Mouse (Mus musculus): ENCODE measurements around the gene S100a16. TPM values are rescaled to one million over a fixed set of nuclear protein-coding genes. Genes with fewer than 3 reads are reported as not detected.
A peak's percentile ranks its signal among the peaks of the same experiment; 100 is the strongest.

The S100a16 gene
- polyA plus RNA-seq (2012; rRNA removed): 116 and 134 TPM in 2 replicates

DNA sequence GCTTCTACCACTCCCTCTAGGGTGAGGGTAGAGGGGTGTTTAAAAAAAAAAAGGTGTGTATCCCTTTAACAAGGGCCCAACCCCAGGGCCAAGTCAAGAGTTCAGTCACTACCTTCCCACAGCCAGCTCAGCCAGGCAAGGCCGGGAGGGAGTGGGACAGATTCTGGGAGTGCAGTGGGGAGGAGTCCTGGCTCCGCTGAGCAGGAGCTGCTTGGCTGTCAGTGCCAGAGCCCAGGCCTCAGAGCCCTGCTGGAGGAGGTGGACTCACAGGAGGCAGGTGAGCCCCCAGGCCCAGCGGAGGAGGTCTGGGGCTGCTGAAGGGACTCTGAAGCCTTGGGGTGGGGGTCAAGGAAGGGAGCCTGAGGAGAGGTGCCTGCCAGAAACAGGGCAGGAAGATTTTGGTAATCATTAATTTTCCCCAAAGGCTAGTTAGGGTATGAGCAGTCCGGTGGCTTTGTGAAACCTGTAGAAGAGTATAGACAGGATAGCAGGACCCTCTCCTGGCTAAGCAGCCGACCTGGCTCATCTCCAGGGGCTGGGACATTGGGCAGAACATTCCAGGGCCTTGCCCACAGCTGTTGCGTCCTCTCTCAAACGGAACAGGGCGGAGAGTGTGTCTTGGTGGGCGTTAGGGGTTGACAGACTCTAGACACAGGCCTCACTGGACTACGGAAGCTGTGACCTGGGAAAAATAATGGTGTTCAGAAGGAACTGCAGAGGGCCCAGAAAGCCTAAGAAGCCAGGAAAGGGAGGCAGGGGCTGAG is at the start of gene S100a16:
TSS of gene S100a16 (plus strand) at position 114 of the 764 bp plus-strand sequence.
- Histone ChIP-seq H3K27ac (ENCODE audit: insufficient read depth, low read length) (peak within 1 kb of the TSS; percentile 85), H3K4me3 (ENCODE audit: insufficient read depth, low read length) (peak within 1 kb of the TSS; percentile 37), H3K4me1 (ENCODE audit: control insufficient read depth, insufficient read depth, low read length) (no peaks in the 10 kb centered on the region)
- TF ChIP-seq POLR2A (IDR thresholded peaks at IDR 0.05; ENCODE audit: extremely low read depth, insufficient read depth, low read length): peak; percentile 41; the same call in 1 of the 2 replicates
- no peak for TF ChIP-seq CTCF (IDR thresholded peaks at IDR 0.05; ENCODE audit: extremely low read depth, insufficient read depth, low read length)

DNA sequence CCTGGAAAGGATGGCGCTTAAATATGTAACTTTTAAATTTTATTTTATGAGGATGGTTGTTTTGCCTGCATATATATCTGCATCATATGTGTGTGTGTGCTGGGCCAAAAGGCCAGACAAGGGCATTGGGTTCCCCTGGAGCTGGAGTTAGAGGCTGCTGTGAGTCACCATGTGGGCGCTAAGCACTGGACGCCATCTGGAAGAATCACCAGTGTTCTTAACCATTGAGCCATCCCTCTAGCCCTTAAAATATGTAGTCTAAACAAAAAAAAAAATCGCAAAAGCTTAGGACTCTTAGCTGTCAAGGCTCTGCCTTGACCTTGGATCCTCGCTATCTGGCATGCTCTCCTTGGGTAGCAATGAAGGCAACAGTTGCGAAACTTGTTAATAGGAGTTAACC is 48.5 kb upstream of the S100a16 start:
- TF ChIP-seq POLR2A (IDR thresholded peaks at IDR 0.05; ENCODE audit: extremely low read depth, insufficient read depth, low read length): no peak
- TF ChIP-seq CTCF (IDR thresholded peaks at IDR 0.05; ENCODE audit: extremely low read depth, insufficient read depth, low read length): no peak
- Histone ChIP-seq H3K4me1 (ENCODE audit: control insufficient read depth, insufficient read depth, low read length) (no peaks in the 10 kb centered on the region), H3K27ac (ENCODE audit: insufficient read depth, low read length) (no peak overlapping the region), H3K4me3 (ENCODE audit: insufficient read depth, low read length) (no peak overlapping the region)

- TF ChIP-seq CTCF (IDR thresholded peaks at IDR 0.05; ENCODE audit: extremely low read depth, insufficient read depth, low read length) (peak; percentile 62), POLR2A (IDR thresholded peaks at IDR 0.05; ENCODE audit: extremely low read depth, insufficient read depth, low read length) (peak; percentile 55; the same call in 1 of the 2 replicates)
- H3K27ac ChIP-seq (ENCODE audit: insufficient read depth, low read length): peak within 1 kb of the TSS; percentile 69
- H3K4me1 ChIP-seq (ENCODE audit: control insufficient read depth, insufficient read depth, low read length): no peaks in the 10 kb centered on the region
- H3K4me3 ChIP-seq (ENCODE audit: insufficient read depth, low read length): peak within 1 kb of the TSS; percentile 55
These were observed 46.3 kb upstream of the S100a16 start, which contains the start of gene Snapin for GRCm38 (mm10) chr3:90490696-90491256. TSS of gene Snapin (minus strand) at chr3:90491033.

DNA sequence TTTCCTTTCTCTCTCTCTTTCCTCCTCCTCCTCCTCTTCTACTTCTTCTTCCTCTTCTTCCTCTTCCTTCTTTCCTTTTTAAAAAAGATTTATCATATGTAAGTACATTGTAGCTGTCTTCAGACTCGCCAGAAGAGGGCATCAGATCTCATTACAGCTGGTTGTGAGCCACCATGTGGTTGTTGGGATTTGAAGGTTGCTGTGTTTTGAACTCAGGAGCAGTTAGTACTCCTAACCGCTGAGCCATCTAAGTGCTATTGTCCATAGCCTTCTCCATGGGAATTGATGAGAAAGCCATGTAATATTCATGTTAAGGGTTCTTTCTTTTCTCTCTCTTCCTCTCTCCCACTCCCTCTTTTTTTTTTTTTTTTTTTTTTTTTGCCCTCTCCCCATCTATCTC is 45.7 kb upstream of the S100a16 start:
- TF ChIP-seq POLR2A (IDR thresholded peaks at IDR 0.05; ENCODE audit: extremely low read depth, insufficient read depth, low read length) (no peak), CTCF (IDR thresholded peaks at IDR 0.05; ENCODE audit: extremely low read depth, insufficient read depth, low read length) (no peak)

GRCm38 (mm10) chr3:90493831-90494540 is 43.1 kb upstream of the S100a16 start:
- no peak for TF ChIP-seq POLR2A (IDR thresholded peaks at IDR 0.05; ENCODE audit: extremely low read depth, insufficient read depth, low read length)
- no peak for TF ChIP-seq CTCF (IDR thresholded peaks at IDR 0.05; ENCODE audit: extremely low read depth, insufficient read depth, low read length)
- H3K27ac ChIP-seq (ENCODE audit: insufficient read depth, low read length): no peak overlapping the region
- H3K4me1 ChIP-seq (ENCODE audit: control insufficient read depth, insufficient read depth, low read length): no peaks in the 10 kb centered on the region
- H3K4me3 ChIP-seq (ENCODE audit: insufficient read depth, low read length): no peak overlapping the region

More for the DNA sequence above, 45.7 kb upstream of the S100a16 start:
- H3K4me1 ChIP-seq (ENCODE audit: control insufficient read depth, insufficient read depth, low read length): no peaks in the 10 kb centered on the region
- no peak overlapping the region for H3K27ac ChIP-seq (ENCODE audit: insufficient read depth, low read length)
- no peak overlapping the region; the same call in 1 of the 2 replicates for H3K4me3 ChIP-seq (ENCODE audit: insufficient read depth, low read length)

DNA sequence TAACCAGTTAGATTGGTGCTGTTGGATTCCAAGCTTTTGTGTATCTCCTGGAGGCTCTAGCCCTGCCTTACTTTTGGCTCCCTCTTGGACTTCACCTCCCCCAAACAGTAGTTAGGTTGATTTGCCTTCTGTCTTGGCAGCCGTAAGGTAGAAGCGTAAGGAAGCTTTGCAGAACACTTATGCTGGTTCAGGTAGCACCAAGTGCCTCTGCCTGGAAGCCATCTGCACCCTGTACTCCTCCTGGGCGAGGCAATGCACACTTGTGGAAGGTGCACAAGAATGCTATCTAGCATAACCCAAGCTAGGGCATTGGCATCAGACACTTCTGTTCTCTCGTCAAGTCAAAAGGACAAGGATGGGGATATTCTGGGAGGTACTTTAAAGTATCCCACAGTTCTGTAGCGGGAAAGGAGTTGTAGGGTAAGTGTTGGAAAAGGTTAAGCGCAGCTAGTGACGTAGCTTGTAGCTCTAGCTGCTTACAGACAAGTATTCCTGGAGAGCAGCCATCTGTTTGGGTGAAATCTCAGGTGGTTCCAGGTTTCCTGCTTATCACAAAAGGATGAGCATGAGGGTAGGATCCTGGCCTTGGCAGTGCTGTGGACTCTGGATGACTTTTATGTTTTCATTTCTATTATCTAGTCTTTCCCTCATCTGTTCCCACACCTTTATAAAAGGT is 41.1 kb upstream of the S100a16 start:
- Histone ChIP-seq H3K27ac (ENCODE audit: insufficient read depth, low read length) (no peak overlapping the region), H3K4me3 (ENCODE audit: insufficient read depth, low read length) (no peak overlapping the region)
- TF ChIP-seq CTCF (IDR thresholded peaks at IDR 0.05; ENCODE audit: extremely low read depth, insufficient read depth, low read length) (no peak), POLR2A (IDR thresholded peaks at IDR 0.05; ENCODE audit: extremely low read depth, insufficient read depth, low read length) (0 out of 2 replicates have a peak, but pooled peaks have one; percentile 1)

GRCm38 (mm10) chr3:90497597-90497996 is 39.5 kb upstream of the S100a16 start:
- Histone ChIP-seq H3K4me1 (ENCODE audit: control insufficient read depth, insufficient read depth, low read length) (no peaks in the 10 kb centered on the region), H3K27ac (ENCODE audit: insufficient read depth, low read length) (no peak overlapping the region), H3K4me3 (ENCODE audit: insufficient read depth, low read length) (no peak overlapping the region)
- TF ChIP-seq POLR2A (IDR thresholded peaks at IDR 0.05; ENCODE audit: extremely low read depth, insufficient read depth, low read length) (no peak), CTCF (IDR thresholded peaks at IDR 0.05; ENCODE audit: extremely low read depth, insufficient read depth, low read length) (no peak)

More for the DNA sequence above, 41.1 kb upstream of the S100a16 start:
- no peaks in the 10 kb centered on the region for H3K4me1 ChIP-seq (ENCODE audit: control insufficient read depth, insufficient read depth, low read length)

GRCm38 (mm10) chr3:90503444-90503843 is 33.6 kb upstream of the S100a16 start:
- Histone ChIP-seq H3K4me3 (ENCODE audit: insufficient read depth, low read length) (no peak overlapping the region), H3K4me1 (ENCODE audit: control insufficient read depth, insufficient read depth, low read length) (peaks cover 6% of the 10 kb centered on the region; the same call in 1 of the 2 replicates), H3K27ac (ENCODE audit: insufficient read depth, low read length) (no peak overlapping the region)
- TF ChIP-seq CTCF (IDR thresholded peaks at IDR 0.05; ENCODE audit: extremely low read depth, insufficient read depth, low read length): no peak
- no peak for TF ChIP-seq POLR2A (IDR thresholded peaks at IDR 0.05; ENCODE audit: extremely low read depth, insufficient read depth, low read length)

- H3K4me3 ChIP-seq (ENCODE audit: insufficient read depth, low read length): no peak overlapping the region
- H3K4me1 ChIP-seq (ENCODE audit: control insufficient read depth, insufficient read depth, low read length): peaks cover 6% of the 10 kb centered on the region; the same call in 1 of the 2 replicates
- no peak for TF ChIP-seq POLR2A (IDR thresholded peaks at IDR 0.05; ENCODE audit: extremely low read depth, insufficient read depth, low read length)
- TF ChIP-seq CTCF (IDR thresholded peaks at IDR 0.05; ENCODE audit: extremely low read depth, insufficient read depth, low read length): no peak
- H3K27ac ChIP-seq (ENCODE audit: insufficient read depth, low read length): no peak overlapping the region
These were observed 31.8 kb upstream of the S100a16 start for GRCm38 (mm10) chr3:90505216-90505615.
